Mouse (Mus musculus) gastrocnemius, adult 8-10 months (tissue): ENCODE data around the gene Polr2h. TPM values are rescaled to one million over a fixed set of nuclear protein-coding genes. Genes with fewer than 3 reads are reported as not detected.
A peak's percentile ranks its signal among the peaks of the same experiment; 100 is the strongest.

Experiments
- DNase-seq, 2 experiments: peaks; one replicate each; pipeline ENCODE4 v3.0.0; 2022; ENCODE audit warnings: low spot score in 2 of 2
- total RNA-seq, 4 experiments: library from RNA; stranded (reverse); gene quantifications; 2 replicates each; pipeline ENCODE4 v1.2.4; 2022

The Polr2h gene
- total RNA-seq, 4 experiments from 2014 or later: 7.5 to 10.5 (median 9.9) TPM

GRCm38 (mm10) chr16:20701729-20702521 is 15.5 kb upstream of the Polr2h start:
- no peak for DNase-seq

DNA sequence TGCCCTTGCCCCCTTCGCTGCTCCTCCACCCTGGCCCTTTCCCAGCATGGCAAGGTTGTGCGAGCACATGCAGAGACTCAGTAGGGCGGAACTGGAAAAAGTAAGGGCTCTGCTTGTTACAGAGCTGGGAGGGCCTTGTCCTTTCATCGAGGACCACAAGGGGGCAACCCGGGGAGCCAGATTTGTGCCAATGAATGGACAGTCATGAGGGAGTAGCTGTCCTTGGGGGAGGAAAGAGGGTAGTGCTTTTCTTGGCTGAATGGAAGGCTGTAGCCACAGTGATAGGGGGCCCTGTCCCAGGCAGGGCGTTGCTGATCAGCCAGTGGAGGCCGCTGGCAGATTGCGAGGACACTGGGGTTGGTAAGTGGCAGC is 15.0 kb upstream of the Polr2h start:
- DNase-seq: no peak

- DNase-seq: no peak
These were observed 14.4 kb upstream of the Polr2h start for GRCm38 (mm10) chr16:20703071-20703470.

DNA sequence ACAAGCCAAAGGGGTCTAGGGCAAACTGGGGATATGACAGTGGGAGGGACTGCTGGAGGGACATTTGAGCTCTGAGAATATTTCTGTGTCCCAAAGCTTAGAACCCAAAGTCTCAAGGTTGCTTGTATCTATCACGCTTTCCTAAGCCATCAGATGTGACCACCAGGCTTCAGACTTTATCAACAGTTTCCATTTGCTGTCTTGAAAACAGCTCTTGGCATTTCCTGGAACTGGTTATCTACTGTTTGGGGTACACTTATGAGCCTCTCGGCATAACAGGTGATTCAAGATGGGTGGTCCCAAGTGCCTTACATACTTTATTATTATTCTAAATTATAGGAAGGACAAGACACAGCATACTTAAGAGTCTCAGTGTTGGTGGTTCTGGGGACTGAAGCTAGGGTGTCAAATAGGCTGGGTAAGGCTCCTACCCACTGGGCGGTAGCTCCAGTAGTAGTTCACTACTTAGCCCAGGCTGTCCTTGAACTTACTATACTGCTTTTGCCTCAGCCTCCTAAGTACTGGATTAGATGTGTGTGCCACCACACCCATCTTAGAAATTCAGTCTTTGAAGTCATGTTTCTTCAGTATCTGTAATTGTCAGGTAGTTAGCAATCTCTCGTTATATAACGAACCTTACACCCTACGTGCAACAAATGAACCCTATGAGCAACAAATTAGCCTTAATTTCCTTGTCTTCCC is 13.6 kb upstream of the Polr2h start:
- no peak for DNase-seq

DNA sequence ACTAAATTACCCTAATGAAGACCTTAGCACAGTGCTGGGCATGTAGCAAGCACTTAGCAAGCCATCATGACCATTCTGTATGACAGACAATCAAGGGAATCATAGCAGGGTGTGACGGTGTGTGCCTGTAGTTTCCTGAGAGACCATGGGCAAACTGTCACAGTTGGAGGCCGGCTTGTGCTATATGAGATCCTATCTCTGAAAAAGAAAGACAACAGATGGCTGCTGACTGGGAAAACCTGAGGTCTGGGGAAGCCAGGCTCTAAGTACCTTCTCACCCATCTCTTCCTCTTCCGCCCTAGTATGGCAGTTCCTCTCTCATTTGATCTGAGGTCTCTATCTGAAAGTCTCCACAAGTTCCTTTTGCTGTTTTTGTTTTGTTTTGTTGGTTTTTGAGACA is 11.7 kb upstream of the Polr2h start:
- DNase-seq: no peak

- DNase-seq: no peak
These were observed 10.9 kb upstream of the Polr2h start for GRCm38 (mm10) chr16:20706407-20707055.

DNA sequence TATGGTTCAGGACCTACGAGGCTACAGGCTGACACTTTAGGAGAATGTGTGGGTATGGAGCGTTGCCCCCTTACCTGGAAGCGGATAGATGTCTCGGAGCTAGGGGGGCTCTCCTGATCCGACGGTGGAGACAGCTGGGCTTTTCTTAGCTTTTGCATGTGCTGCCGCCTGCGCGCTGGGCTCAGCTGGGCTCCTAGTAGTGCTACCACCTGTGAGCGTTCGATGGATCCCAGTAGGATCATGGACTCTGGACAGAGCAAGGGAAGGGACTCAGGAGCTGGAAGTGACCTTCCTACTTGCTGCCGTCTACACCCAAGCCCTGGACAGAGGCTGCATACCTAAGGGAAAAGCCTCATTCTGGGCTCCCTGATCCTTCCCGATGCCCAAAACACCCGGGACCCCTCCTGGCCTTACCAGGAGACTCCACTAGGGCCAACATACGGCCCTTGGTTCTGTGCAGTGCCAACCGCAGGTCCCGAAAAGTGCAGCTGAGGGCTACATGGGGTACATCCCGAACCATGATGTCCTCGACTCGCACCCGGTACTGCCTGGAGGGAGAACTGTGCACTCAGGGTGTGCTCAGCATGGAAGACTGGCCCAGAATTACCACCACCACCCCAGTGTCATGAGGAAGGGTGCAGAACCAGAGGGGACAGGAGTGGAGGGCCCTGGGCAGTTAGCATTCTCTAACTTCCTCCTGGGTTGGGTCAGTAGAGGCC is 9.1 kb upstream of the Polr2h start:
- DNase-seq: no peak

GRCm38 (mm10) chr16:20708939-20709734 is 8.3 kb upstream of the Polr2h start:
- DNase-seq: no peak

- DNase-seq: no peak
These were observed 7.1 kb upstream of the Polr2h start for GRCm38 (mm10) chr16:20710370-20710769.

DNA sequence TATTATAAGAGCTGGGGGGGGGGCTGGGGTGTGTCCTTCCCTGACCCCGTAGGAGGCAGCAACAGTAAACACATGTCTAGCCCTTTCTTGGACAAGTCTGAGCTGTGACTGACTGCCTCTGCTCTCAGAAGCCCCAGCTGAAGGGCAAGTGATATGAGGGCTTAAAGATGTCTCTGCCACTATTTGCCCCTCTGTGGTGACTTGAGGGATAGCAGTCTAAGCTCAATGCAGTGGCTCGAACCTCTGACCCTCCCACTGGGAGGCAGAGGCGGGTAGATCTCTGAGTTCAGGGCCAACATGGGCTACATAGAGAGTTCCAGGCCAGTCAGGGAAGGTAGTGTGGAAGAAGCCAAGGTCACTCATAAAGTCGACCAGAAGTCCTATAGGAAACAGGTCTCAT is 6.7 kb upstream of the Polr2h start:
- no peak for DNase-seq

DNA sequence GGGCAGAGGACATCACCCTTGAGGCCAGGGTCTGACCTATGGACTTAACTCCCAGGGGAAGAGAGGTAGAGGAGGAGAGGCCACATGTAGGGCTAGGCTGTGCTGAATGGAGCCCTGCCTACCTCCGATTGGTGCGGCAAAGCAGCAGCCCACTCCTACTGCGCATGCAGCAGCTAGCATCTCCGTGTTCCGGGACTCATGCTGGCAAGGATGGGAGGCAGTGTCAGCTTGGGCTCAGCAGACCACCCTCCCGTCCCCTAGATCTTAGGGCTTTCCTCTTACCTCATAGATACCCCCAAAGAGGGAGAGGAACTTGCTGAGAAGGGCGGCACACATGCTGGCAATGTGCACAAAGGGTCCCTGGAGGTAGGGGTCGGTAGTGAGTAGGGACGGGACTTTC is 5.3 kb upstream of the Polr2h start:
- DNase-seq: no peak

- no peak for DNase-seq
These were observed 4.6 kb upstream of the Polr2h start for GRCm38 (mm10) chr16:20712889-20713288.

DNA sequence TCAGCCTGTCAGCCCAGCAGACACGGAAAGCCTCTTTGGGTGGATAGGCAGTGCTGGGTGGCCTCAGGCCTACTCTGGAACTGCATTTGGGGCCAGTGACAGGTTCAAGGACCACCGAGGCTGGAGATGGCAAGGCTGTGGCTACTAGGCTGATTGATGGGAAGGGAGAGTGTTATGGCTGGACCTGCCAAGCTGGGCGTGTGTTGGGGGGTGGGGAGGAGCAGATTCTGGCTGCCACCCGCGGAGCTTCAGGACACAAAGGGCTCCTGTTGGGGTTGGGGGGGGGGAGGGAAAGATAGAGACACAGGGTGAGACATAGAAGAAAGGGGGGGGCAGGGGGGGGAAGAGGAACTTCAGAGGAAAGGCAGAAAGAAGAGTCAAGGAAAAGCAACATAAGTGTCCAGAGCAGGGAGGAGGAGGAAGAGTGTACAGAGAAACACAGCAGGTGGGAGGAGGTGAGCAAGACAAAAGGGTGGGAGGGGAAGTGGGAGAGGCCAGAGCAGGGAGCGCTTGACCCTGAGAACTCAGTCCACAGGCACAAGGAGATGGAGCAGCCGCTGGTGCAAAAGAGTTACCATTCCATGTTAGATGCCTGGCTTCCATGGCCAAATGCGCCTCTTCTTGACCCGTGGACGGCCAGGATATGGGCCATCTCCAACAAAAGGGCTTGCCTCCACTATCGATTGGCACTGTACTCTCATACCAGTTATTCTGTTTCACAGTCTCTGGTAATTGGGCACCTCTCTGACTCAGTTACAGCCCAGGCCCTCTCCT is 3.0 kb upstream of the Polr2h start:
- DNase-seq: no peak

- DNase-seq: no peak
These were observed 2.3 kb upstream of the Polr2h start for GRCm38 (mm10) chr16:20715161-20715560.

- DNase-seq: no peak
These were observed 1.9 kb upstream of the Polr2h start for GRCm38 (mm10) chr16:20715566-20715965.

DNA sequence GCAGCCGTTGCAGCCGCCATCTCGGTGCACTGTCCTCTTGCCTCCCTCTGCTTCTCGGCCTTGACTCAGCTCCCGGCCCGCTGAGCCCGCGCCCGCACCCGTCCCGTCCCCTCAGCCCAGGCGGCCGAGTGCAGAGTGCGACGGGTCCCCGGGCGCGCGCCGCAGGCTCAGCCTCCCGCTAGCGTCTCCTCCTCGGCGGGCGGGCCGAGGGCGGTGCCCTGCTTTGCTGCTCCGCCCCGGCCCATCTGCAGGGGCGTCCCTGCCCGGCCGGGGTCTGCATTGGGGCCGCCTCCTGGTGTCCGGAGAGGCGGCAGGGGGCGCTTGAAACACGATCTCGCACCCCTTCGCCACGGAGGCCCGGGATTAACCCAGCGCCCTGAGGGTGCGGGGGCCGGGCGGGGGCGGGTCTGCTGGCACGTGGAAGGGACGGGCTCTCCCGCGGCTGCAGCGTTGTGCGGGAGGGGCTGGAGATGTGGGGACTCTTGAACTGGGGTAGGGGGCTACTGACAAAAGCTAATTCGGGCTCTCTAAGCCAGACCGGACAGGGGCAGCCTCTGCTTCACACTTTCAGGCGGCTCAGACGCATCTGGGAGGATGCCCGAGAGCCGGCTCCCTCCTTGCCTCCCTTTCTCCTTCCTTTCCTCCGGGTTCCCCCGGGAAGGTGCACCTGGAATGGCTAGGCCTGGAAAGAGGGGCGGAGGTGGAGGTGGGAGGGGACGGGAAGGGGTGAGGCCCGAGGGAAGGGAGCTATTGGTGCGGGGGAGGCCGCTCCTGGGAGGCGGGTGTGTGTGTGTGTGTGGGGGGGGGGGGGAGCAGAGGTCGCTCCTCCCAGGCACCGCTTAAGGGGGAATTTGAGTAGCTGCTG is 1.3 kb upstream of the Polr2h start:
- DNase-seq: peak in 1 of 2 experiments; percentile 62

GRCm38 (mm10) chr16:20716841-20717180 is 654 bp upstream of the Polr2h start:
- DNase-seq: no peak

- DNase-seq: no peak
These were observed 659 bp downstream of the Polr2h start for GRCm38 (mm10) chr16:20717978-20718670.

GRCm38 (mm10) chr16:20721808-20722207 is 4.3 kb downstream of the Polr2h start:
- DNase-seq: no peak
